Mouse (Mus musculus): ENCODE results near the gene Snn.

The Snn gene

GRCm38 (mm10) chr16:11047130-11047529 lies 13.6 kb upstream of the Snn start:
- DNase-seq (ENCODE audit: low spot score in 2 of 2) = no peak

- DNase-seq (ENCODE audit: low spot score in 2 of 2) = no peak
Observed at GRCm38 (mm10) chr16:11050226-11050625, 10.5 kb upstream of the Snn start.

- DNase-seq (ENCODE audit: low spot score in 2 of 2) = no peak
Observed at GRCm38 (mm10) chr16:11051134-11051533, 9.6 kb upstream of the Snn start.

- DNase-seq (ENCODE audit: low spot score in 2 of 2) = no peak
Observed at GRCm38 (mm10) chr16:11054409-11054808, 6.3 kb upstream of the Snn start.

- DNase-seq (ENCODE audit: low spot score in 2 of 2) = no peak
Observed at GRCm38 (mm10) chr16:11054871-11055270, 5.9 kb upstream of the Snn start.

GRCm38 (mm10) chr16:11055916-11056315 lies 4.8 kb upstream of the Snn start:
- DNase-seq (ENCODE audit: low spot score in 2 of 2) = no peak

GRCm38 (mm10) chr16:11062794-11063721 lies 2.3 kb downstream of the Snn start:
- DNase-seq (ENCODE audit: low spot score in 2 of 2) = no peak

GRCm38 (mm10) chr16:11064341-11064740 lies 3.6 kb downstream of the Snn start:
- no peak for DNase-seq (ENCODE audit: low spot score in 2 of 2)

- no peak for DNase-seq (ENCODE audit: low spot score in 2 of 2)
Observed at GRCm38 (mm10) chr16:11064742-11065141, 4.0 kb downstream of the Snn start.

GRCm38 (mm10) chr16:11065431-11065830 lies 4.7 kb downstream of the Snn start:
- no peak for DNase-seq (ENCODE audit: low spot score in 2 of 2)

- DNase-seq (ENCODE audit: low spot score in 2 of 2) = peak; percentile 87 to 94
Observed at GRCm38 (mm10) chr16:11066029-11066832, 5.5 kb downstream of the Snn start, which contains the start of gene Litaf. Gene Litaf, minus strand, starts transcription at chr16:11066157.

GRCm38 (mm10) chr16:11066833-11067191 lies 6.1 kb downstream of the Snn start:
- DNase-seq (ENCODE audit: low spot score in 2 of 2) = no peak

- no peak for DNase-seq (ENCODE audit: low spot score in 2 of 2)
Observed at GRCm38 (mm10) chr16:11068666-11069065, 7.9 kb downstream of the Snn start.

GRCm38 (mm10) chr16:11069271-11069670 lies 8.5 kb downstream of the Snn start:
- no peak for DNase-seq (ENCODE audit: low spot score in 2 of 2)

GRCm38 (mm10) chr16:11069710-11070420 lies 9.1 kb downstream of the Snn start:
- no peak for DNase-seq (ENCODE audit: low spot score in 2 of 2)

- DNase-seq (ENCODE audit: low spot score in 2 of 2) = no peak
Observed at GRCm38 (mm10) chr16:11071176-11071575, 10.4 kb downstream of the Snn start.

- DNase-seq (ENCODE audit: low spot score in 2 of 2) = no peak
Observed at GRCm38 (mm10) chr16:11071887-11072286, 11.1 kb downstream of the Snn start.

GRCm38 (mm10) chr16:11072454-11072853 lies 11.7 kb downstream of the Snn start:
- no peak for DNase-seq (ENCODE audit: low spot score in 2 of 2)

- DNase-seq (ENCODE audit: low spot score in 2 of 2) = no peak
Observed at GRCm38 (mm10) chr16:11073060-11073459, 12.3 kb downstream of the Snn start.

- DNase-seq (ENCODE audit: low spot score in 2 of 2) = peak in 1 of 2 experiments; percentile 53
Observed at GRCm38 (mm10) chr16:11077601-11078201, 17.0 kb downstream of the Snn start.

GRCm38 (mm10) chr16:11078216-11078869 lies 17.6 kb downstream of the Snn start:
- no peak for DNase-seq (ENCODE audit: low spot score in 2 of 2)
